Mouse (Mus musculus) kidney, adult 2 months (tissue): ENCODE data around the gene Ptprh.

ENCODE experiments used
- CTCF ChIP-seq: fragments of 200-500 bp; conservative IDR thresholded peaks from 2 replicates; pipeline ENCODE4 v1.5.1; 2011; ENCODE audit warnings: low read depth, mild to moderate bottlenecking, control low read depth, low read length, moderate library complexity, mixed read lengths; ENCODE audit not compliant: insufficient read depth, insufficient read length
- POLR2A ChIP-seq: fragments of 200-500 bp; IDR thresholded peaks from one replicate; pipeline ENCODE4 v1.6.1; 2011; ENCODE audit warnings: low read depth, low read length, control low read depth

DNA sequence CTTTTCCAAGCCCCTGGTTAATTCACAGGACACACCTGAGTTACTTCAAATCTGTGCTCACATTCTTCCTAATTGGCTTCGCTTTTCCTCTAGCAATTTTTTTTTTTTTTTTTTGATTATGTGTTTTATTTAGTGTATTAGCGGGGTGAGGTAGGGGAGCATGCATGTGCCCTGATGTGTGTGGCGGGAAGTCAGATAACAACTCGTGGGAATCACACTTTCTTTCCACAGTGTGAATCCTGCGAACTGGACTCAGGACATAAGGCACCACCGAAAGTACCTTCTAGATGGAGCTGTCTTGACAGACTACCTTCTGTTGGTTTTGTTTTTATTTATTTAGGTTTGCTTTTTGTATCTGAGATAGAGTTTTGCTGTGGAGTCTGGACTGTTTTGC lies 46.7 kb downstream of the Ptprh start:
- TF ChIP-seq POLR2A: no peak
- no peak for TF ChIP-seq CTCF
